Mouse (Mus musculus): ENCODE results near the gene Prkcd. TPM values are rescaled to one million over a fixed set of nuclear protein-coding genes. Genes with fewer than 3 reads are reported as not detected.

The Prkcd gene
- polyA plus RNA-seq, 1 experiment from 2014 or later, result 62.8 TPM

GRCm38 (mm10) chr14:30597142-30597541 lies 28.9 kb downstream of the Prkcd start:
- peak overlapping the region; percentile 73 for H3K27ac ChIP-seq (replicated peaks)

GRCm38 (mm10) chr14:30596407-30596806 lies 29.6 kb downstream of the Prkcd start:
- Histone ChIP-seq H3K4me3 (ENCODE audit: low read depth, low read length) (no peak overlapping the region), H3K36me3 (ENCODE audit: control insufficient read depth, insufficient read depth, low read length) (peaks cover 33% of the 10 kb centered on the region), H3K9me3 (ENCODE audit: control insufficient read depth, low read length) (no peaks in the 10 kb centered on the region), H3K27ac (replicated peaks) (peak overlapping the region; percentile 73), H3K9ac (ENCODE audit: low read length) (no peak overlapping the region), H3K27me3 (ENCODE audit: control insufficient read depth, insufficient read depth, low read length) (no peaks in the 10 kb centered on the region), H3K4me2 (replicated peaks; ENCODE audit: low read depth) (no peak overlapping the region), H3K4me1 (replicated peaks; ENCODE audit: control insufficient read depth, insufficient read depth) (peaks cover 17% of the 10 kb centered on the region)
- ATAC-seq (ENCODE audit: low FRiP score, low TSS enrichment) (no peak), DNase-seq (ENCODE audit: low spot score) (no peak)
- 47% methylated on average over 3 of the region's 3 CpGs for WGBS
- TF ChIP-seq EP300 (optimal IDR thresholded peaks at IDR 0.05), result no peak
- TF ChIP-seq CTCF (IDR thresholded peaks at IDR 0.05; ENCODE audit: low read depth), result no peak

More at GRCm38 (mm10) chr14:30597142-30597541, 28.9 kb downstream of the Prkcd start:
- DNase-seq (ENCODE audit: low spot score), result no peak
- Histone ChIP-seq H3K4me3 (ENCODE audit: low read depth, low read length) (no peak overlapping the region), H3K36me3 (ENCODE audit: control insufficient read depth, insufficient read depth, low read length) (peaks cover 40% of the 10 kb centered on the region), H3K9me3 (ENCODE audit: control insufficient read depth, low read length) (no peaks in the 10 kb centered on the region), H3K27me3 (ENCODE audit: control insufficient read depth, insufficient read depth, low read length) (no peaks in the 10 kb centered on the region), H3K4me1 (replicated peaks; ENCODE audit: control insufficient read depth, insufficient read depth) (peaks cover 17% of the 10 kb centered on the region), H3K4me2 (replicated peaks; ENCODE audit: low read depth) (no peak overlapping the region), H3K9ac (ENCODE audit: low read length) (no peak overlapping the region; the same call in 1 of the 2 replicates)
- TF ChIP-seq EP300 (optimal IDR thresholded peaks at IDR 0.05), result no peak
- no peak for TF ChIP-seq CTCF (IDR thresholded peaks at IDR 0.05; ENCODE audit: low read depth)
- 66% methylated on average over 2 of the region's 2 CpGs for WGBS
- no peak for ATAC-seq (ENCODE audit: low FRiP score, low TSS enrichment)

GRCm38 (mm10) chr14:30595576-30596313 lies 30.3 kb downstream of the Prkcd start:
- no peak for TF ChIP-seq CTCF (IDR thresholded peaks at IDR 0.05; ENCODE audit: low read depth)
- TF ChIP-seq EP300 (optimal IDR thresholded peaks at IDR 0.05), result no peak
- WGBS, result 69% methylated on average over 8 of the region's 8 CpGs
- H3K27ac ChIP-seq (replicated peaks), result peak overlapping the region; percentile 53; the same call in 1 of the 2 replicates
- DNase-seq (ENCODE audit: low spot score), result no peak
- H3K27me3 ChIP-seq (ENCODE audit: control insufficient read depth, insufficient read depth, low read length), result no peaks in the 10 kb centered on the region
- no peak overlapping the region for H3K4me2 ChIP-seq (replicated peaks; ENCODE audit: low read depth)
- peaks cover 17% of the 10 kb centered on the region for H3K4me1 ChIP-seq (replicated peaks; ENCODE audit: control insufficient read depth, insufficient read depth)
- ATAC-seq (ENCODE audit: low FRiP score, low TSS enrichment), result no peak
- no peak overlapping the region for H3K4me3 ChIP-seq (ENCODE audit: low read depth, low read length)
- peaks cover 27% of the 10 kb centered on the region for H3K36me3 ChIP-seq (ENCODE audit: control insufficient read depth, insufficient read depth, low read length)
- H3K9me3 ChIP-seq (ENCODE audit: control insufficient read depth, low read length), result no peaks in the 10 kb centered on the region
- H3K9ac ChIP-seq (ENCODE audit: low read length), result no peak overlapping the region

- peak; percentile 68 for DNase-seq (ENCODE audit: low spot score)
- WGBS, result 24% methylated on average over 7 of the region's 7 CpGs
- H3K4me2 ChIP-seq (replicated peaks; ENCODE audit: low read depth), result no peak overlapping the region
Measured at GRCm38 (mm10) chr14:30594092-30594695, 31.8 kb downstream of the Prkcd start.

GRCm38 (mm10) chr14:30593279-30594091 lies 32.5 kb downstream of the Prkcd start:
- H3K36me3 ChIP-seq (ENCODE audit: control insufficient read depth, insufficient read depth, low read length), result peaks cover 10% of the 10 kb centered on the region
- peak; percentile 61 for ATAC-seq (ENCODE audit: low FRiP score, low TSS enrichment)
- H3K9ac ChIP-seq (ENCODE audit: low read length), result 0 out of 2 replicates have a peak overlapping the region, but pooled peaks have one; percentile 13
- no peak overlapping the region for H3K4me2 ChIP-seq (replicated peaks; ENCODE audit: low read depth)
- H3K9me3 ChIP-seq (ENCODE audit: control insufficient read depth, low read length), result no peaks in the 10 kb centered on the region
- peaks cover 17% of the 10 kb centered on the region for H3K4me1 ChIP-seq (replicated peaks; ENCODE audit: control insufficient read depth, insufficient read depth)
- TF ChIP-seq CTCF (IDR thresholded peaks at IDR 0.05; ENCODE audit: low read depth) (peak; percentile 57), EP300 (optimal IDR thresholded peaks at IDR 0.05) (no peak)
- H3K27ac ChIP-seq (replicated peaks), result peak overlapping the region; percentile 95
- no peaks in the 10 kb centered on the region for H3K27me3 ChIP-seq (ENCODE audit: control insufficient read depth, insufficient read depth, low read length)
- WGBS, result 26% methylated on average over 11 of the region's 11 CpGs
- H3K4me3 ChIP-seq (ENCODE audit: low read depth, low read length), result no peak overlapping the region
- DNase-seq (ENCODE audit: low spot score), result peak; percentile 54

More at GRCm38 (mm10) chr14:30594092-30594695, 31.8 kb downstream of the Prkcd start:
- H3K27me3 ChIP-seq (ENCODE audit: control insufficient read depth, insufficient read depth, low read length), result no peaks in the 10 kb centered on the region
- peak; percentile 74 for ATAC-seq (ENCODE audit: low FRiP score, low TSS enrichment)
- TF ChIP-seq EP300 (optimal IDR thresholded peaks at IDR 0.05), result no peak
- no peak; the same call in 1 of the 2 replicates for TF ChIP-seq CTCF (IDR thresholded peaks at IDR 0.05; ENCODE audit: low read depth)
- H3K4me3 ChIP-seq (ENCODE audit: low read depth, low read length), result no peak overlapping the region
- peaks cover 17% of the 10 kb centered on the region for H3K4me1 ChIP-seq (replicated peaks; ENCODE audit: control insufficient read depth, insufficient read depth)
- H3K36me3 ChIP-seq (ENCODE audit: control insufficient read depth, insufficient read depth, low read length), result peaks cover 16% of the 10 kb centered on the region
- peak overlapping the region; percentile 13; the same call in 1 of the 2 replicates for H3K9ac ChIP-seq (ENCODE audit: low read length)
- H3K27ac ChIP-seq (replicated peaks), result peak overlapping the region; percentile 95
- no peaks in the 10 kb centered on the region for H3K9me3 ChIP-seq (ENCODE audit: control insufficient read depth, low read length)
